Mouse (Mus musculus) erythroblast, adult 5-6 weeks (primary cell): ENCODE data around the gene Lrit3. TPM values are rescaled to one million over a fixed set of nuclear protein-coding genes. Genes with fewer than 3 reads are reported as not detected.

ENCODE experiments used
- ATAC-seq: replicated peaks from 2 replicates; pipeline ENCODE4 v1.8.0; 2016; ENCODE audit warnings: moderate number of reproducible peaks, mild to moderate bottlenecking, moderate TSS enrichment, inconsistent platforms; ENCODE audit not compliant: poor library complexity, low FRiP score, severe bottlenecking
- total RNA-seq, 2 experiments: library from RNA; stranded (forward) in 1 of 2; stranded (reverse) in 1 of 2; fragments of 150-400 nt in 1 of 2; fragments of 200-764, 138-1000 nt in 1 of 2; gene quantifications; 2 replicates each; pipeline versions ENCODE4 v1.2.3 to v1.2.4; 2015 to 2017; ENCODE audit warnings: low replicate concordance in 2 of 2

Lrit3 gene
- total RNA-seq (2015; ENCODE audit: low replicate concordance): not detected in 2 replicates
- not detected in 2 replicates for total RNA-seq (2017; ENCODE audit: low replicate concordance)

GRCm38 (mm10) chr3:129803765-129804164 is at the start of gene Lrit3:
Gene Lrit3, minus strand, starts transcription at chr3:129804030.
- ATAC-seq: no peak

- ATAC-seq: no peak
Observed at GRCm38 (mm10) chr3:129846846-129847245, 43.0 kb upstream of the Lrit3 start.

- no peak for ATAC-seq
Observed at GRCm38 (mm10) chr3:129845868-129846267, 42.0 kb upstream of the Lrit3 start.

- ATAC-seq: no peak
Observed at GRCm38 (mm10) chr3:129838017-129838416, 34.2 kb upstream of the Lrit3 start.

GRCm38 (mm10) chr3:129836965-129837364 is 33.1 kb upstream of the Lrit3 start:
- no peak for ATAC-seq

GRCm38 (mm10) chr3:129836051-129836697 is 32.3 kb upstream of the Lrit3 start:
- ATAC-seq: no peak

GRCm38 (mm10) chr3:129835388-129835934 is 31.6 kb upstream of the Lrit3 start, which contains the start of gene Cfi:
Gene Cfi, plus strand, starts transcription at chr3:129835884.
- no peak for ATAC-seq

GRCm38 (mm10) chr3:129831035-129831568 is 27.3 kb upstream of the Lrit3 start, which contains the start of gene Gar1:
Gene Gar1, minus strand, starts transcription at chr3:129831396.
- ATAC-seq: peak; percentile 98

- no peak for ATAC-seq
Observed at GRCm38 (mm10) chr3:129830626-129831025, 26.8 kb upstream of the Lrit3 start.

GRCm38 (mm10) chr3:129827691-129828090 is 23.9 kb upstream of the Lrit3 start:
- no peak for ATAC-seq

GRCm38 (mm10) chr3:129826691-129827090 is 22.9 kb upstream of the Lrit3 start:
- no peak for ATAC-seq

GRCm38 (mm10) chr3:129824891-129825290 is 21.1 kb upstream of the Lrit3 start:
- ATAC-seq: no peak

- ATAC-seq: no peak
Observed at GRCm38 (mm10) chr3:129824146-129824545, 20.3 kb upstream of the Lrit3 start.

- peak; percentile 65; the same call in 1 of the 2 replicates for ATAC-seq
Observed at GRCm38 (mm10) chr3:129823293-129823692, 19.5 kb upstream of the Lrit3 start.

- ATAC-seq: no peak
Observed at GRCm38 (mm10) chr3:129822206-129822775, 18.5 kb upstream of the Lrit3 start, which contains the start of gene Rrh. Gene Rrh, minus strand, starts transcription at chr3:129822587.

- ATAC-seq: no peak
Observed at GRCm38 (mm10) chr3:129821736-129822135, 17.9 kb upstream of the Lrit3 start.

GRCm38 (mm10) chr3:129820847-129821246 is 17.0 kb upstream of the Lrit3 start:
- ATAC-seq: no peak

GRCm38 (mm10) chr3:129799011-129799410 is 4.8 kb downstream of the Lrit3 start:
- ATAC-seq: no peak

GRCm38 (mm10) chr3:129798551-129798950 is 5.3 kb downstream of the Lrit3 start:
- ATAC-seq: no peak

GRCm38 (mm10) chr3:129797341-129797740 is 6.5 kb downstream of the Lrit3 start:
- ATAC-seq: no peak

GRCm38 (mm10) chr3:129793801-129794200 is 10.0 kb downstream of the Lrit3 start:
- ATAC-seq: no peak
